Mouse (Mus musculus) lung, postnatal 10 days (tissue): Measurements from ENCODE around the gene Gabpb1.

Experiments
- DNase-seq: peaks from one replicate; pipeline ENCODE4 v3.0.0; 2021

Gene Gabpb1

GRCm38 (mm10) chr2:126676122-126676515 is at the start of gene Gabpb1:
Gene Gabpb1 (minus strand): TSS chr2:126676337.
- no peak for DNase-seq

DNA sequence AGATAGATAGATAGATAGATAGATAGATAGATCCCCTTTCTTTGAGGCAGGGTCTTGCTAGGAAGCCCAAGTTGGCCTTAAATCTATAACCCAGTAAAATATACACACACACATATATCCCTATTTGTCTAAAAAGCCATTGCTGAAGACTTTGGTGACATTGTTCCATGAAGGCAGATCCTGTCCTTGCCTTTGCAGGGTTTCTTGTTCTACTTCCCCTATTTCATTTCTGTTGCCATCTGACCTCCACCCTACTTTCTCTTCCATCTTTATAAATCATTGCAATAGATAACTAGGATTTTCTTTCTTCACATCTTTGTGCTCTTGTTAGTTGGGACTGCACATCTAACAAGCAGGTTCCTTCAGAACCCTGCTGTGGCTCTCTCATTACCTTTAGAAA is 36.8 kb upstream of the Gabpb1 start:
- DNase-seq, result no peak

DNA sequence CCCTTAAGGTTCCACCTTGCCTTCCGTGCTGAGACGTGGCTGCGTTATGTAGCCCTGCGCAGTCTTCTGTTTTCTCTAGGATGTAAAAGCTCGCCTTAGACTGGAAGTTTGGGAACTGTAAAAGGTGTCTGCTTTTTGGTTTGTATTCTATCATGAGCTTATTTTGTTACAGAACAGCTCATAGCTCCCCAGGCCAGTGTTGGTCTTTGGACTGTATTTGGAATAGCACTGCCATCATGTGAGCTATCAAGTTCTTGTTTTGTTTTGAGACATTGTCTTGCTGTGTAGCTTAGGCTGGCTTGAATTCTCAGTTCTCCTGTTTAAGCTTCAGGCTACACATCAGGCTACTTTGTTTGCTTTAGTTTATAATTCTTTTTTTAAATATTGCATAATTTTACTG is 36.4 kb upstream of the Gabpb1 start:
- no peak for DNase-seq

DNA sequence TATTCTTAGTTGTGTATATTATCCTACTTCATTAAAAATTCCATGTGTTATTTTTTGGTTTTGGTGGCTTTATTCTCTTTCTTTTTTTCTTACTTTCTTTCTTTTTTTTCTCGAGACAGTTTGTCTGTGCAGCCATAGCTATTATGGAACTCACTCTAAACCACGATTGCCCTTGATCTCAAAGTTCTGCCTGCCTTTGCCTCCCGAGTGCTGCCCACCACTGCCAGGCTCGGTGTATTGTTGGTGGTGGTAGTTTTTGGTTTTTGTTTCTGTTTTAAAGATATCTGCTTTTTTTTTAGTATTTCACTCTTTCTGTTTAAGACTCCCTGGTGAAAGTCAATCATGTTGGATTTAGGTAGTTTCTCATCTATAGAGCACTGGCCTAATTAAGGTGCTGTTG is 32.2 kb upstream of the Gabpb1 start:
- no peak for DNase-seq

- DNase-seq, result no peak
These were observed 31.3 kb upstream of the Gabpb1 start for GRCm38 (mm10) chr2:126707438-126707779.

DNA sequence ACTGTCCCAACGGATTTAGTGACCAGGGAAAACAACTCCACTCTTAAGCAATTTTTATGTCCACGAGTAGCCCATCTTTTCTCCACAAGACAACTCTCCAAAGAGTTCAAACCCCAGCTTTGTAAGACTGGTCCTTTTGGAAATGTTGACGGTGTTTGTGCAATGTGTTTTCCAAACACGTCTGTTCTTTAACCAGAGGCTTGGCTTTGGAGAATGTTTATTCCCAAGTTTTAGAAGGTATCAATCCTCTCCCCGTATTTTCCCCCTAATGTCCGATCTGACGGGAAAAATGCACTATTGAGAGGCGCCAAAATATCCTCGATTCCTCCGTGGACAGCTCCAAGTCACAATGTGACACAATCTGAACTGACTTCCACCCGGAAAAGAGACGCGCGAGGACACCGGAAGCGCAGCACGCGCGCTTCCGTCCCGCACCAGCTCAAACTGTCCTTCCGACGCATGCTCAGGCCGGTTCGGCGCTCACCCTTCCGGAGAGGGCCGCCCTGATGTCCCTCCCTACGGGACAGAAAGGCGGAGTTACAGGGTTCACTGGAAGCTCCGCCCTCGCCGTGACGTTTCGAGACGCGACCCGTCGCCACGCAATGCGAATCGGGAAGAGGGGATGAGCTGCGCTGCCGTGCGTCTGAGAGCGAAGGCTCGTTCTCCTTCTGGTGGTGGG is 30.8 kb upstream of the Gabpb1 start, which contains the start of gene Usp8:
Gene Usp8, plus strand, starts transcription at position 570 of the 679 bp plus-strand sequence.
- peak; percentile 99 for DNase-seq

DNA sequence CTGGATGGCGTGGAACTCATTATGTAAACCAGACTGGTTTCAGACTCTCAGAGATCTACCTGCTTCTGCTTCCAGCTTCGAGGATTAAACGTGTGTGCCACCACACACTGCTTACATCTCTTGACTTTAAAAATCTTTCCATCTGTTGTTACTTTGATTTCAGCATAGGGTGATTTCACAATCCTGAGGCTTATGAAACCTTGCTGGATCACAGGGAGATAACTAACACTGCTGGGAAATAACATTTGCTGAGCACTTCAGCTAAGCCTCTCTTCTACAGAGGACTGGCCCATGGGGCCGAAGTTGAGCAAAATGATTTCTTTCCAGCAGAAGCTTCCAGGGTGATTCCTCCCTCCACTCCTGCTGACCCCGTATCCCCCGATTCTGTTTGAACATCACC is 19.1 kb upstream of the Gabpb1 start:
- DNase-seq, result peak; percentile 48

GRCm38 (mm10) chr2:126691290-126691689 is 15.2 kb upstream of the Gabpb1 start:
- no peak for DNase-seq

DNA sequence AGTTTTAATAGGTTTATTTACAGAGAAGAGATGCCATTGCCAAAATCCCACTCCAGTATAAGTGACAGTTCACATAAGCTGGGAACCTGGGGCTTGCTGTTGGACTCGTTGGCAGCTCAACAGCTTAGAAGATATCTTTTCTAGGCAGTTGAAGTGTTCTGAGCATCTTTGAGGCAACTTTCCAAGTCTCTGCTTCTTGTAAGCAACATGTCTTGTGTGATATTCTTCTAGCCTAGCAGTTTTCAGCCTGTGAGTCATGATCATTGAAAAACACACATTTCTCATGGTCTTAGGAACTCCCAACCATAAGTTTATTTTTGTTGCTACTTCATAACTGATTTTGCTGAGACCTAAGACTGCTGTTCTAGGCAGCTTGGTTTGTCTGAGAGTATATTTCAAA is 6.8 kb upstream of the Gabpb1 start:
- no peak for DNase-seq

- DNase-seq, result peak; percentile 21
These were observed 6.2 kb upstream of the Gabpb1 start for GRCm38 (mm10) chr2:126682333-126682732.

- DNase-seq, result peak; percentile 18
These were observed 1.2 kb upstream of the Gabpb1 start for GRCm38 (mm10) chr2:126677366-126677765.

GRCm38 (mm10) chr2:126675169-126676121 is 692 bp downstream of the Gabpb1 start:
- DNase-seq, result peak; percentile 89

GRCm38 (mm10) chr2:126674441-126675168 is 1.5 kb downstream of the Gabpb1 start:
- peak; percentile 56 for DNase-seq

DNA sequence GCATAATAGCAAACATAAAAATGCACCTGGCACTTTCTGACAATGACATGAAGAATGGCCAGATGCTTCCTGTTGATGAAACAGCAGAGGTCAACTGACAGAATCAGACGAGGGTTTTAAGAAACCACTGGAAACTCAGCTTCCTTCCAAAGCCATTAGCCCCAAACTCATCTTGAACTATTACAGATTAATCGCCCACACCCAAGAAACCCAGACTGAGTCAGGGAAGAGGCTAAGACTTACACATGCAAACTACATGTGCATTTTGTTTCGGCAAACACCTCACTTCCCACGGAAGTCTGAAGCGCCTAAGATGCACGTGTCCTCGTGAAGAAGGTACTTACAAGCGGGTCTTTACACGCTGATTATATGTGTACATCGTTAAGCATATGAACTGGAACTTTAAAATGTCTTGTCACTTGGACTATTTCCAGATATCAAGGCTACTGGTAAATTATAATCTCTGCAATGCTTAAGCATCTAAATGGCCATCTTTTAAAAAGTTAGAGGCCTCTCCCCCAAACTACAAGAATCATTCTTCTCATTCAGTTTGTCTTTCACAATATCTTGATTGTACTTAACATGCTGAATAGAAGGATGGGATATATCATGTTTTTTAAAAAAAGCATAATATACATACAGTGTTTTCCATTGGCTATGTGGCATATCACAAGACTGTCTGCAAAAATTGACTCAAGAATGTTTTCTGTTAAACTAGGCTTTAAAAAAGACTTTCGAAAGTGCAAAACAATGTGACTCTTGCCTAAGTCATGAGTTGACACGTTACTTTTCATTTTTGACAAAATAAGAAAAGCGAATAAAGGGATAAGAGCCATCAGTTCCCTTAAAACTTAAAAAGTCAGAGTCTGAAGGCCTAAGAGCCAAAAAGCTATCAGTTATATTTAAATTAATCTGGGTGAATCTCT is 2.6 kb downstream of the Gabpb1 start:
- DNase-seq, result no peak

DNA sequence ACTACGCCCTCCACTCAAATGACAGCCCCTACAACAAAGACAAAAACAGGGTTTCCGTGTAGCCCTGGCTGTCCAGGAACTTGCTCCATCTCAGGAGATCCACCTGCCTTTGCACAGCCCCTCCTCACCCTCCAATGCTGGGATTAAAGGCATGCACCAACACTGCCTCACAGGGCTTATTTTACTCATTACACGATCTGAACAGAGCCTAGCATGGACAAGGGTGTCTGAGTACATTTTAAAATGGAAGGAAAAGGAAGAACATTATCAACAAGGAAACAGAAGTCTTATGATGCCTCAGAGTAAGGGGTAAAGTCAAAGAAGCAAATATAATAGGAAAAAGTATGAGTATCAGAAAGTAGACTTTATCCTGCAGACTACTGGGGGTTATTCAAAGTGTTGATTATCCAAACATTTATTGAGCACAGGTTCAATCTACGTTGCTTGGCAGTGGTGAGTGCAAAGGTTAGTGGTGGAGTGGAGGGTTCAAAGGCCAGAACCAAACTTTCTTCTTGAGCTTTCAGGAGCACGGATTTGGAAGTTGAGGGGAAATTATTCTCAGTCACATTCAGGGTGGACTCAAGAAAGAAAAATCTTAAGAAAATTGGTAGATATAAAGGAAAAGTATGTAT is 7.4 kb downstream of the Gabpb1 start:
- no peak for DNase-seq

GRCm38 (mm10) chr2:126665984-126666383 is 10.2 kb downstream of the Gabpb1 start:
- no peak for DNase-seq

DNA sequence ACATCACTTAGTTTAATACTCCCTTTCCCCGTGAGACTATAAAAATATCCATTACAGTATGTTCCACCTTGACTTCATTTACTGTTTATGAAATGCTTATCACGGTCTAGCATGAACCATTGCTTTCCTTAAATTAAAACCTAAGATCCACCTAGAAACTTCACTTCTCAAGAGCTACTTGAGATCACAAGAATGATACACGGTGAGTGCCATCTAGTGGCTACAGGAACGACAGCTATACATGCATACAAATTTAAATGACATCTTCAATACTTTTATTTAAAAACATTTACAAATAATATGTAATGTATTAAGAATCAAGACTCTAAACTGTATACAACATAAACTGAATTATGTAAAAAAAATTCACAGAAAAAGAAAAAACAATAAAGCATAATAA is 12.7 kb downstream of the Gabpb1 start:
- peak; percentile 49 for DNase-seq

DNA sequence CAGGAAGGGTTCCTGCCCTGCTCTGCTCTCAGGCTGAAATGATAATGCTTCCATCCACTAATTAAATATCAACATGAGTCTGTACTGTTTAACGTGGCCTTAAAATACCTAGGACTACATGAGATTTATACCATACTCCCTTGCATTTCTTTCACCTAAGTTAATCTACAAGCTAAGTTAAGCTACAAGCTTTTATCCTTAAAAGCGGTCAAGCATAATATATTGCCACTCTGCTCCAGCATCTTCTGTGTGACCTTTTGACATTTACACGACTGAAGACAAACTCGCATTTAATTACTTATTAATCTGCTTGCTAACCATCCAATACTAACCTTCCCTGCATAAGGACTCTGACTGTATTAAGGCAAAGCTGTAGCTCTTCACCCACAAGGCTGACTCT is 23.2 kb downstream of the Gabpb1 start:
- no peak for DNase-seq

GRCm38 (mm10) chr2:126647762-126648161 is 28.4 kb downstream of the Gabpb1 start:
- DNase-seq, result no peak

- DNase-seq, result no peak
These were observed 29.7 kb downstream of the Gabpb1 start for GRCm38 (mm10) chr2:126646461-126646860.

DNA sequence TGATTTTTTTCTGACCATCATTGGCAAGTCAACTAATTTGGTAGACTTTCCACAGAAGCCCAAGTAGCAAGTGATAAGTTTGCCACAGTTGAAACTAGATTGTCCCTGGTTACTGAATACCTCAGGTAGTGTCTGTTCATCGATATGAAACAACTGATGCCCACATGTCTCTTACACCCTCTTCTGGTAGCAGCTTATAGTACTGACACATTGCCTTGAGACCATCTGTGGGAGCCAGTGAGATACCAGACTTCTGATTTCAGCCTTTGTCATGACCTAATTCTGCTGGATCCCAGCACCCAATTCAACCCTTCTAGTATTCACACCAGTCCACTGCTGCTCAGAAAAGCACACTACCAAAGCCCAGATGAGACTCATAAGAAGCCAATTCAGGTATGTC is 31.4 kb downstream of the Gabpb1 start:
- no peak for DNase-seq

DNA sequence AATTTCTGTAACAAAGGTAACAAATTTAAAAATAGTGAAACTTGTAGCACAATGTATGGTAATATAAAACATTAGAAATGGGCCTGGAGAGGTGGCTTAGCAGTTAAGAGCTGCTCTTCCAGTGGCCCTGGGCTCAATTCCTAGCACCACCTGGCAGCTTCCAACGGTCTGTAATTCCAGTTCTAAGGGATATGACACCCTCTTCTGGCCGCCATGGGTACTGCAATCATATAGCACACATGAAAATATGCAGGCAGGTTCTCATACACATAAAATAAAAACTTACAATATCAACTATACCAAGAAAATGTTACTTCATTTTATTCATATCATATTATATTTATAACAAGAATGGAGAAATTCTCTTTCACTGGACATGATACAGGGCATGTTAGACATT is 35.8 kb downstream of the Gabpb1 start:
- no peak for DNase-seq
